ENCODE assay signal across 8 mouse cellular contexts in genomic region chr11:67965905-67966878, GRCm38 (mm10). TPM values are rescaled to one million over a fixed set of nuclear protein-coding genes. Genes with fewer than 3 reads are reported as not detected.
DNase-seq lines count a peak whose midpoint lies in the region; ATAC-seq lines count a peak whose summit lies in the region.

TSS of gene Stx8 (plus strand) at chr11:67966193.

- under 1% methylated on average over 28 of the region's 28 CpGs for WGBS in hindbrain, embryonic 12.5 days

- H3K9ac ChIP-seq in hindbrain, embryonic 12.5 days = peak within 1 kb of the TSS; percentile 91

- peak; percentile 80 for ATAC-seq in hindbrain, embryonic 12.5 days (ENCODE audit: low FRiP score)

- peak within 1 kb of the TSS; percentile 93 for H3K4me2 ChIP-seq in hindbrain, embryonic 12.5 days (replicated peaks)

- peak; percentile 80 for DNase-seq in MN1 (ENCODE audit: low spot score)
- DNase-seq in cerebellum, adult 9-10 months = peak; percentile 89
- DNase-seq in frontal cortex, adult 2 months (ENCODE audit: extremely low spot score in 1 of 2, low spot score in 1 of 2) = peak; percentile 60 to 95
- DNase-seq in layer of hippocampus, postnatal 14 days (ENCODE audit: low spot score in 2 of 2) = peak; percentile 92
- DNase-seq in lung, postnatal 14 days = peak; percentile 98
- DNase-seq in retina, adult 2 months (ENCODE audit: low read depth, low spot score) = peak; percentile 73
- peak; percentile 94 to 95 for DNase-seq in thymus, postnatal 36 days

- no peaks in the 10 kb centered on the region for H3K9me3 ChIP-seq in hindbrain, embryonic 12.5 days (replicated peaks)

- no peaks in the 10 kb centered on the region for H3K27me3 ChIP-seq in hindbrain, embryonic 12.5 days

- H3K4me1 ChIP-seq in hindbrain, embryonic 12.5 days = peaks cover 19% of the 10 kb centered on the region

- peaks cover 5% of the 10 kb centered on the region; the same call in 1 of the 2 replicates for H3K36me3 ChIP-seq in hindbrain, embryonic 12.5 days

- no peak within 1 kb of the TSS for H3K27ac ChIP-seq in hindbrain, embryonic 12.5 days

- peak within 1 kb of the TSS; percentile 82 for H3K4me3 ChIP-seq in hindbrain, embryonic 12.5 days

RNA-seq across cellular contexts. Expression of gene Stx8, which starts in this region (rescaled TPM):
- 31.6 and 35.0 TPM in 2 replicates for polyA plus RNA-seq in frontal cortex, adult 2 months (2012; rRNA removed)
- polyA plus RNA-seq in hindbrain, embryonic 12.5 days (2016; fragmentation: Nextera tagmentation; extraction: Ambion mirVana) = 64.0 and 74.4 TPM in 2 replicates
- 10 to 100 TPM; 29.0 to 36.6 TPM for total RNA-seq in layer of hippocampus, postnatal 14 days (2021)
